In the genomic region with DNA sequence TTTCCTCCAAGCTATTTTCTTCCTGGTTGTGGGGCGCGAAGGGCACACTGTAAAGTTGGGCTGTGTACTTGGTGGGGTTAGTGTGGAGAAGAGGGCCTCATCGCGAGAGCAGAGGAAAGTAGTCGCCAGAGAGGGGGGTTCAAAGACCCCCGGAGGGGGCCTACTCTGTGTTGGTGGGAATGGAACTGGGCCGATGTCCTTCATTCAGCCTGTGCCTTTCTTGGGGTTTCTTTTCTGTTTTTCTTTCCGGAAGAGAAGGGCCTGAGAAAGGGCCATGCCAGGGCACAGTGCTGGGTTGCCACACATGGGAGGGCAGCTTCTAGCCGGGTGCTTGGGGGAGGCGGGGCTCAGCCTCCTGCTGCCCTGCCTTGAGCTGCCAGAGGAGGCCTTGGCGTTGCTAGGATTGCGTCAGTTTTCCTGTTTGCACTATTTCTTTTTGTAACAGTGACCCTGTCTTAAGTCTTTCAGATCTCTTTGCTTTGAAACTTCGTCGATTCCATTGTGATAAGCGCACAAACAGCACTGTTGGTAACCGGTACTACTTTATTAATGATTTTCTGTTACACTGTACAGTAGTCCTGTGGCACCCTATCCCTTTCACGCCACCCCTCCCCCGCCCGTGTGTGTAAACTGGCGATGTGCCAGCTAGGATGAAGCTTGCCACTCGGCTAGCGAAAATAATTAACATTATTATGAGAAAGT, we compare ENCODE assay signal across 8 mouse cellular contexts. TPM values are rescaled to one million over a fixed set of nuclear protein-coding genes. Genes with fewer than 3 reads are reported as not detected.
DNase-seq lines count a peak whose midpoint lies in the region; ATAC-seq and TF ChIP-seq lines count a peak whose summit lies in the region.

No protein-coding gene starts in this region.

- peak overlapping the region; percentile 74 for H3K4me2 ChIP-seq in heart, embryonic 16.5 days (ENCODE audit: low read depth, low read length)
- H3K4me2 ChIP-seq in liver, postnatal 0 days (ENCODE audit: low read depth, low read length), result peak overlapping the region; percentile 76
- H3K4me2 ChIP-seq in neural tube, embryonic 12.5 days (replicated peaks), result peak overlapping the region; percentile 66

- WGBS in heart, embryonic 16.5 days, result 13% methylated on average over 22 of the region's 22 CpGs
- WGBS in liver, postnatal 0 days (ENCODE audit: insufficient replicate concordance), result 23% methylated on average over 22 of the region's 22 CpGs
- 19% methylated on average over 22 of the region's 22 CpGs for WGBS in neural tube, embryonic 12.5 days

- no peaks in the 10 kb centered on the region for H3K27me3 ChIP-seq in heart, embryonic 16.5 days (ENCODE audit: control insufficient read depth, insufficient read depth, low read length)
- H3K27me3 ChIP-seq in liver, postnatal 0 days (ENCODE audit: insufficient read depth, low read length), result no peaks in the 10 kb centered on the region
- no peaks in the 10 kb centered on the region for H3K27me3 ChIP-seq in neural tube, embryonic 12.5 days (replicated peaks)

- H3K9me3 ChIP-seq in heart, embryonic 16.5 days (replicated peaks; ENCODE audit: control insufficient read depth, low read length), result no peaks in the 10 kb centered on the region
- H3K9me3 ChIP-seq in liver, postnatal 0 days (ENCODE audit: low read length), result no peaks in the 10 kb centered on the region
- no peaks in the 10 kb centered on the region for H3K9me3 ChIP-seq in neural tube, embryonic 12.5 days

- no peak for TF ChIP-seq EP300 in liver, postnatal 0 days (IDR thresholded peaks at IDR 0.05; ENCODE audit: low read depth)

- H3K4me1 ChIP-seq in heart, embryonic 16.5 days (ENCODE audit: control insufficient read depth, insufficient read depth, low read length), result peaks cover 13% of the 10 kb centered on the region; the same call in 1 of the 2 replicates
- H3K4me1 ChIP-seq in liver, postnatal 0 days (ENCODE audit: insufficient read depth), result peaks cover 10% of the 10 kb centered on the region
- H3K4me1 ChIP-seq in neural tube, embryonic 12.5 days, result no peaks in the 10 kb centered on the region

- H3K4me3 ChIP-seq in heart, embryonic 16.5 days (ENCODE audit: low read length), result peak overlapping the region; percentile 67
- H3K4me3 ChIP-seq in liver, postnatal 0 days (ENCODE audit: low read depth, low read length), result peak overlapping the region; percentile 68
- peak overlapping the region; percentile 54 for H3K4me3 ChIP-seq in neural tube, embryonic 12.5 days

- H3K9ac ChIP-seq in heart, embryonic 16.5 days (ENCODE audit: low read length), result peak overlapping the region; percentile 79
- peak overlapping the region; percentile 75 for H3K9ac ChIP-seq in liver, postnatal 0 days (replicated peaks)
- peak overlapping the region; percentile 66 for H3K9ac ChIP-seq in neural tube, embryonic 12.5 days

- ATAC-seq in erythroid progenitor cell, adult 5-6 weeks (replicated peaks; ENCODE audit: low FRiP score, poor library complexity, severe bottlenecking), result peak; percentile 73
- ATAC-seq in heart, embryonic 16.5 days (replicated peaks; ENCODE audit: extremely low read depth, insufficient read depth, low FRiP score), result no peak; the same call in 1 of the 2 replicates
- ATAC-seq in liver, postnatal 0 days, result peak; percentile 63
- ATAC-seq in neural tube, embryonic 12.5 days (ENCODE audit: low FRiP score, low read depth), result peak; percentile 63; the same call in 1 of the 2 replicates

- TF ChIP-seq CTCF in liver, postnatal 0 days (IDR thresholded peaks at IDR 0.05; ENCODE audit: low read depth), result peak; percentile 33

- H3K27ac ChIP-seq in heart, embryonic 16.5 days (ENCODE audit: low read length), result peak overlapping the region; percentile 90
- H3K27ac ChIP-seq in liver, postnatal 0 days (ENCODE audit: low read depth), result peak overlapping the region; percentile 89
- H3K27ac ChIP-seq in neural tube, embryonic 12.5 days, result 0 out of 2 replicates have a peak overlapping the region, but pooled peaks have one; percentile 53

- peak; percentile 69 to 70 for DNase-seq in B cell, adult 2 months
- DNase-seq in adrenal gland, postnatal 4 days (ENCODE audit: low spot score in 2 of 2), result peak; percentile 20 to 40
- DNase-seq in kidney, postnatal 25 days, result peak; percentile 69 to 89
- peak; percentile 76 for DNase-seq in liver, postnatal 0 days
- DNase-seq in telencephalon, adult 2 months (ENCODE audit: low read depth, low spot score), result peak; percentile 34

- no peaks in the 10 kb centered on the region for H3K36me3 ChIP-seq in heart, embryonic 16.5 days (ENCODE audit: control insufficient read depth, insufficient read depth)
- H3K36me3 ChIP-seq in liver, postnatal 0 days (replicated peaks; ENCODE audit: insufficient read depth, low read length), result no peaks in the 10 kb centered on the region
- no peaks in the 10 kb centered on the region for H3K36me3 ChIP-seq in neural tube, embryonic 12.5 days

RNA-seq across cellular contexts. Expression of a gene that starts 4.2 kb away (rescaled TPM):
- total RNA-seq in adrenal gland, postnatal 4 days (2021), result 10 to 100 TPM; 62.8 to 63.4 TPM
- total RNA-seq in erythroid progenitor cell, adult 5-6 weeks (2015; ENCODE audit: low replicate concordance), result 20.1 and 24.9 TPM in 2 replicates
- total RNA-seq in erythroid progenitor cell, adult 5-6 weeks (2017; ENCODE audit: low replicate concordance), result 26.5 and 50.2 TPM in 2 replicates
- polyA plus RNA-seq in heart, embryonic 16.5 days (2015; fragmentation: Nextera tagmentation; extraction: Ambion mirVana), result 30.3 and 34.8 TPM in 2 replicates
- 26.6 and 31.5 TPM in 2 replicates for polyA plus RNA-seq in liver, postnatal 0 days (2015; fragmentation: Nextera tagmentation; extraction: Ambion mirVana)
- 67.1 and 68.9 TPM in 2 replicates for polyA plus RNA-seq in neural tube, embryonic 12.5 days (2016; fragmentation: Nextera tagmentation; extraction: Ambion mirVana)
